Mouse (Mus musculus) MEL (cell line): ENCODE measurements around the gene Haao. TPM values are rescaled to one million over a fixed set of nuclear protein-coding genes. Genes with fewer than 3 reads are reported as not detected.

Experiments used
- DNase-seq: peaks from one replicate; pipeline ENCODE4 v3.0.0; 2011; ENCODE audit warnings: low read depth, low spot score
- H3K27ac ChIP-seq: 2 replicates; pipeline ENCODE4 v1.5.1; 2012; ENCODE audit warnings: low read depth, mild to moderate bottlenecking, control low read depth, low read length, moderate library complexity; ENCODE audit not compliant: control insufficient read depth
- H3K27me3 ChIP-seq, 2 experiments: fragments of 150-350 bp in 1 of 2; sonication (generic) in 1 of 2; 2 replicates each; pipeline ENCODE4 v1.6.1; 2012; ENCODE audit warnings: low read length in 2 of 2, mild to moderate bottlenecking in 2 of 2, improper control_type of control experiment in 1 of 2, moderate library complexity in 1 of 2; ENCODE audit not compliant: insufficient read depth in 2 of 2, control insufficient read depth in 1 of 2
- H3K36me3 ChIP-seq, 2 experiments: 2 replicates each; pipeline ENCODE4 v1.6.1; 2012 to 2014; ENCODE audit warnings: low read length in 2 of 2, improper control_type of control experiment in 1 of 2, inconsistent platforms in 1 of 2, mild to moderate bottlenecking in 1 of 2; ENCODE audit not compliant: insufficient read depth in 2 of 2, control insufficient read depth in 1 of 2
- H3K4me1 ChIP-seq, 2 experiments: fragments of 150-350 bp in 1 of 2; sonication (generic) in 1 of 2; 2 replicates each; pipeline ENCODE4 v1.6.1; 2012; ENCODE audit warnings: low read length in 2 of 2, improper control_type of control experiment in 1 of 2, mild to moderate bottlenecking in 1 of 2; ENCODE audit not compliant: insufficient read depth in 2 of 2, control insufficient read depth in 1 of 2
- H3K4me3 ChIP-seq, 2 experiments: fragments of 150-350 bp in 1 of 2; sonication (generic) in 1 of 2; 2 replicates each; pipeline ENCODE4 v1.5.1; 2012; ENCODE audit warnings: low read depth in 2 of 2, low read length in 2 of 2, mild to moderate bottlenecking in 2 of 2, moderate library complexity in 2 of 2, control low read depth in 1 of 2, improper control_type of control experiment in 1 of 2; ENCODE audit not compliant: control insufficient read depth in 1 of 2, insufficient read depth in 1 of 2
- H3K79me2 ChIP-seq: 2 replicates; pipeline ENCODE4 v1.6.1; 2012; ENCODE audit warnings: mild to moderate bottlenecking, low read length, moderate library complexity; ENCODE audit not compliant: control insufficient read depth, poor library complexity, insufficient read depth
- H3K9ac ChIP-seq: 2 replicates; pipeline ENCODE4 v1.6.1; 2012; ENCODE audit warnings: low read depth, mild to moderate bottlenecking, control low read depth, low read length, moderate library complexity; ENCODE audit not compliant: control insufficient read depth, poor library complexity, severe bottlenecking
- H3K9me3 ChIP-seq: fragments of 150-350 bp; sonication (generic); replicated peaks from 2 replicates; pipeline ENCODE4 v1.6.1; 2012; ENCODE audit warnings: mild to moderate bottlenecking, low read length, improper control_type of control experiment, moderate library complexity; ENCODE audit not compliant: insufficient read depth
- CHD1 ChIP-seq: IDR thresholded peaks from 2 replicates; pipeline ENCODE4 v1.6.1; 2012; ENCODE audit warnings: low read depth, mild to moderate bottlenecking, inconsistent platforms, low read length, improper control_type of control experiment
- CHD2 ChIP-seq: IDR thresholded peaks from 2 replicates; pipeline ENCODE4 v1.6.1; 2011; ENCODE audit warnings: low read length, improper control_type of control experiment
- ELF1 ChIP-seq: IDR thresholded peaks from 2 replicates; pipeline ENCODE4 v1.6.1; 2014; ENCODE audit warnings: low read depth, mild to moderate bottlenecking, inconsistent platforms, low read length, improper control_type of control experiment, moderate library complexity
- ETS1 ChIP-seq: IDR thresholded peaks from 2 replicates; pipeline ENCODE4 v1.6.1; 2012; ENCODE audit warnings: low read depth, mild to moderate bottlenecking, inconsistent platforms, low read length, improper control_type of control experiment, moderate library complexity
- JUND ChIP-seq: IDR thresholded peaks from 2 replicates; pipeline ENCODE4 v1.6.1; 2011; ENCODE audit warnings: low read depth, mild to moderate bottlenecking, improper control_type of control experiment, low read length
- KAT2A ChIP-seq: conservative IDR thresholded peaks from 2 replicates; pipeline ENCODE4 v1.6.1; 2012; ENCODE audit warnings: low read depth, low read length, improper control_type of control experiment, inconsistent platforms
- MAFK ChIP-seq: IDR thresholded peaks from 2 replicates; pipeline ENCODE4 v1.6.1; 2011; ENCODE audit warnings: low read depth, mild to moderate bottlenecking, low read length, improper control_type of control experiment, borderline replicate concordance
- MAZ ChIP-seq: IDR thresholded peaks from 2 replicates; pipeline ENCODE4 v1.6.1; 2012; ENCODE audit warnings: low read depth, mild to moderate bottlenecking, inconsistent platforms, low read length, improper control_type of control experiment
- NELFE ChIP-seq: IDR thresholded peaks from 2 replicates; pipeline ENCODE4 v1.6.1; 2011; ENCODE audit warnings: low read depth, low read length, improper control_type of control experiment
- NRF1 ChIP-seq: IDR thresholded peaks from 2 replicates; pipeline ENCODE4 v1.6.1; 2014; ENCODE audit warnings: low read depth, mild to moderate bottlenecking, inconsistent platforms, low read length, improper control_type of control experiment, moderate library complexity; ENCODE audit not compliant: poor library complexity, insufficient read depth, severe bottlenecking
- POLR2A ChIP-seq, 2 experiments: IDR thresholded peaks; 2 replicates each; pipeline ENCODE4 v1.6.1; 2011 to 2012; ENCODE audit warnings: low read length in 2 of 2, mild to moderate bottlenecking in 2 of 2, control low read depth in 1 of 2, improper control_type of control experiment in 1 of 2, low read depth in 1 of 2, moderate library complexity in 1 of 2; ENCODE audit not compliant: control insufficient read depth in 1 of 2, insufficient read depth in 1 of 2, poor library complexity in 1 of 2
- RAD21 ChIP-seq: IDR thresholded peaks from 2 replicates; pipeline ENCODE4 v1.6.1; 2011; ENCODE audit warnings: mild to moderate bottlenecking, low read depth, low read length, improper control_type of control experiment
- RCOR1 ChIP-seq: IDR thresholded peaks from 2 replicates; pipeline ENCODE4 v1.6.1; 2012; ENCODE audit warnings: low read depth, mild to moderate bottlenecking, inconsistent platforms, low read length, improper control_type of control experiment
- SIN3A ChIP-seq: IDR thresholded peaks from 2 replicates; pipeline ENCODE4 v1.6.1; 2012; ENCODE audit warnings: low read length, improper control_type of control experiment, inconsistent platforms
- SMC3 ChIP-seq: IDR thresholded peaks from 2 replicates; pipeline ENCODE4 v1.6.1; 2011; ENCODE audit warnings: low read depth, low read length, improper control_type of control experiment
- TAL1 ChIP-seq: IDR thresholded peaks from 2 replicates; pipeline ENCODE4 v1.6.1; 2012; ENCODE audit warnings: mild to moderate bottlenecking, inconsistent platforms, low read length, moderate library complexity, mixed read lengths
- TCF12 ChIP-seq: IDR thresholded peaks from 2 replicates; pipeline ENCODE4 v1.6.1; 2014; ENCODE audit warnings: low read depth, mild to moderate bottlenecking, inconsistent platforms, low read length, improper control_type of control experiment, moderate library complexity
- USF2 ChIP-seq, 2 experiments: IDR thresholded peaks; 2 replicates each; pipeline ENCODE4 v1.6.1; 2011 to 2012; ENCODE audit warnings: improper control_type of control experiment in 2 of 2, low read length in 2 of 2, borderline replicate concordance in 1 of 2, inconsistent platforms in 1 of 2, low read depth in 1 of 2, mild to moderate bottlenecking in 1 of 2; ENCODE audit not compliant: insufficient read depth in 1 of 2
- ZNF384 ChIP-seq: IDR thresholded peaks from 2 replicates; pipeline ENCODE4 v1.6.1; 2012; ENCODE audit warnings: low read depth, mild to moderate bottlenecking, inconsistent platforms, low read length, improper control_type of control experiment
- polyA plus RNA-seq, 2 experiments: library from polyadenylated mRNA; stranded (reverse) in 1 of 2; unstranded in 1 of 2; fragments of >175 nt in 1 of 2; fragments of >200 nt in 1 of 2; gene quantifications; 2 replicates each; pipeline versions ENCODE4 v1.2.1 to v1.2.4; 2012; ENCODE audit warnings: low replicate concordance in 2 of 2, low read depth in 1 of 2; ENCODE audit not compliant: insufficient read length in 2 of 2, insufficient read depth in 1 of 2, missing spikeins in 1 of 2
- total RNA-seq: library from RNA; depleted of rRNA; stranded (reverse); fragments of 300-350 nt; gene quantifications from 2 replicates; pipeline ENCODE4 v1.2.3, GENCODE M21; 2012

The Haao gene
- total and polyA plus RNA-seq, 3 experiments = 1.5 to 2.8 TPM; not detected in 1

- Histone ChIP-seq H3K27ac (peak overlapping the region; percentile 71), H3K4me1 (peaks cover 10 to 29% of the 10 kb centered on the region in 2 experiments), H3K79me2 (no peaks in the 10 kb centered on the region), H3K36me3 (peaks cover 0 to 12% of the 10 kb centered on the region in 2 experiments; a peak in 2 of 4 replicates), H3K9ac (peak overlapping the region; percentile 50), H3K4me3 (peak overlapping the region; percentile 35 to 51; a peak in 3 of 4 replicates), H3K9me3 (no peaks in the 10 kb centered on the region), H3K27me3 (no peaks in the 10 kb centered on the region)
- TF ChIP-seq POLR2A (IDR thresholded peaks at IDR 0.05; ENCODE audit: control insufficient read depth in 1 of 2, insufficient read depth in 1 of 2, low read depth in 1 of 2, low read length in 2 of 2, poor library complexity in 1 of 2) (no peak), NELFE (no peak), JUND (no peak), CHD1 (no peak), RCOR1 (no peak), NRF1 (no peak), TCF12 (no peak), MAFK (no peak), TAL1 (no peak), ELF1 (no peak)
- peak; percentile 36 for DNase-seq
These were observed 663 bp downstream of the Haao start for GRCm38 (mm10) chr17:83847100-83847499.

GRCm38 (mm10) chr17:83846301-83847021 lies 1.3 kb downstream of the Haao start:
- H3K79me2 ChIP-seq = no peaks in the 10 kb centered on the region
- peaks cover 0 to 12% of the 10 kb centered on the region in 2 experiments; a peak in 2 of 4 replicates for H3K36me3 ChIP-seq
- H3K9me3 ChIP-seq = no peaks in the 10 kb centered on the region
- no peak for TF ChIP-seq ZNF384
- TF ChIP-seq NRF1 = 0 out of 2 replicates have a peak, but pooled peaks have one; percentile 13
- peak in 1 of 2 experiments; percentile 43; a peak in 1 of 4 replicates for TF ChIP-seq POLR2A (IDR thresholded peaks at IDR 0.05; ENCODE audit: control insufficient read depth in 1 of 2, insufficient read depth in 1 of 2, low read depth in 1 of 2, low read length in 2 of 2, poor library complexity in 1 of 2)
- 0 out of 2 replicates have a peak, but pooled peaks have one; percentile 22 for TF ChIP-seq MAZ
- TF ChIP-seq SMC3 = no peak
- TF ChIP-seq SIN3A = 0 out of 2 replicates have a peak, but pooled peaks have one; percentile 26
- no peak; the same call in 1 of the 2 replicates for TF ChIP-seq RAD21
- no peak; the same call in 1 of the 2 replicates for TF ChIP-seq CHD2
- TF ChIP-seq ETS1 = peak; percentile 31; the same call in 1 of the 2 replicates
- no peak for TF ChIP-seq USF2 (IDR thresholded peaks at IDR 0.05; ENCODE audit: borderline replicate concordance in 1 of 2, insufficient read depth in 1 of 2, low read depth in 1 of 2, low read length in 2 of 2)
- TF ChIP-seq KAT2A = no peak
- peak overlapping the region; percentile 50 for H3K9ac ChIP-seq
- peak overlapping the region; percentile 44 for H3K27ac ChIP-seq
- H3K27me3 ChIP-seq = no peaks in the 10 kb centered on the region
- H3K4me1 ChIP-seq = peaks cover 10 to 29% of the 10 kb centered on the region in 2 experiments
- peak; percentile 87 for DNase-seq
- H3K4me3 ChIP-seq = peak overlapping the region; percentile 35 to 51; a peak in 3 of 4 replicates
